Mouse (Mus musculus): Measurements from ENCODE around the gene Zfp28. TPM values are rescaled to one million over a fixed set of nuclear protein-coding genes. Genes with fewer than 3 reads are reported as not detected.
A peak's percentile ranks its signal among the peaks of the same experiment; 100 is the strongest.

Zfp28 gene
- 7.8 and 8.3 TPM in 2 replicates for polyA plus RNA-seq (2015; fragmentation: Nextera tagmentation; extraction: Ambion mirVana)

GRCm38 (mm10) chr7:6383044-6383455 is at the start of gene Zfp28:
Zfp28 (plus strand) TSS chr7:6383295.
- Histone ChIP-seq H3K4me2 (peak within 1 kb of the TSS; percentile 75), H3K4me3 (replicated peaks) (peak within 1 kb of the TSS; percentile 59), H3K4me1 (peaks cover 17% of the 10 kb centered on the region), H3K9me3 (replicated peaks) (no peaks in the 10 kb centered on the region), H3K27me3 (no peaks in the 10 kb centered on the region), H3K27ac (0 out of 2 replicates have a peak within 1 kb of the TSS, but pooled peaks have one; percentile 3), H3K9ac (peak within 1 kb of the TSS; percentile 57), H3K36me3 (peaks cover 3% of the 10 kb centered on the region; the same call in 1 of the 2 replicates)
- ATAC-seq (replicated peaks; ENCODE audit: low FRiP score) = peak; percentile 98
- WGBS = under 1% methylated on average over 28 of the region's 28 CpGs

DNA sequence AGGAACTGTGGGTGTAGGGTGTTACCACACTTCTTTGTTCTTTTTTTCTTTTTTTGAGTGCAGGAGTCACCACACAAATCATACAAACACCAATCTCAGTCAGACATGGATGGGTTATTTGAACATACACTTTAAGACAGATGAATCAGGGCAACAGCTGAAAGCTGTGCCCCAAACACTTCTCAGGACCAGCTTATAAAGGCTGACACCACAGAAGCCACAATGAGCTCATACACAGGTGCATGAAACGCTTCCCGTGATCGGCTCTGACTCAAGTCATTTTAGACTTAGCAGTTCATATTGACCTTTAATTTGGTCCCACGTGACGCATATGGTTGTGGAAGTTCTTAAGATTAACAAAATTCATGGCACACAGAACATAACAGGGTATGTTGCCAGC is 43.2 kb upstream of the Zfp28 start:
- 82% methylated on average over 5 of the region's 5 CpGs for WGBS
- Histone ChIP-seq H3K27me3 (no peaks in the 10 kb centered on the region), H3K9ac (no peak overlapping the region), H3K36me3 (no peaks in the 10 kb centered on the region), H3K9me3 (replicated peaks) (no peaks in the 10 kb centered on the region), H3K4me1 (peaks cover 4% of the 10 kb centered on the region; the same call in 1 of the 2 replicates), H3K27ac (no peak overlapping the region), H3K4me2 (no peak overlapping the region), H3K4me3 (replicated peaks) (no peak overlapping the region)
- ATAC-seq (replicated peaks; ENCODE audit: low FRiP score) = no peak

DNA sequence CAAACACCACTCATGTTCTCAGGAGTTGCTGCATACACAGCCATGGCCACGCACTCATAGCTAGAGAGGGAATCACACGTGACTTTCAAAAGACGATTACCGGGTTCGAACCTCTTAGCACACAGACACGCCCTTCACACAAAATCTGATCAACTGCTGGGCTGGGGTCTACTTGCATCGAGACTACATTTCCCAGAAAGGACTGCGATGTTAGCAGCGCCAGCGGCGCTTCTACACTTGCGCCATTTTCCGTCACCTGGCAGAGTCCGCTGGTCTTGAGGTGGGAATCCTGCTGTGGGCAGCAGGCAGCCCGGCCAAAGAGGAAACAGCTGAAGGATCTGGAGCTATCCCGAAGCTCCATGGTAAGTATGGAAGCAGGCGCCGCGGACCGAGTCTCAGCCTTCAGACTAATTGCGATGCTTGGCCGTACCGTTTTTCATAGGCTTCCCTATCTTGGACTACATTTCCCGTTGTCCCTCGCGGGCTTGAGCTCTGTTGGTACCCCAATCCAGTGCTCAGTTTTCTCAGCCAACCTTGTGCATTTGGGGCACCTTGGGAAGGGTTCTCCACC is 39.5 kb upstream of the Zfp28 start, which contains the start of gene Gm3854:
Gene Gm3854, plus strand, starts transcription at position 259 of the 571 bp plus-strand sequence.
- Histone ChIP-seq H3K9me3 (replicated peaks) (no peaks in the 10 kb centered on the region), H3K4me3 (replicated peaks) (peak within 1 kb of the TSS; percentile 65), H3K27ac (no peak within 1 kb of the TSS), H3K27me3 (no peaks in the 10 kb centered on the region), H3K36me3 (no peaks in the 10 kb centered on the region), H3K9ac (peak within 1 kb of the TSS; percentile 44; the same call in 1 of the 2 replicates), H3K4me2 (peak within 1 kb of the TSS; percentile 49), H3K4me1 (peaks cover 4% of the 10 kb centered on the region; the same call in 1 of the 2 replicates)
- peak; percentile 94 for ATAC-seq (replicated peaks; ENCODE audit: low FRiP score)
- WGBS = under 1% methylated on average over 26 of the region's 26 CpGs

DNA sequence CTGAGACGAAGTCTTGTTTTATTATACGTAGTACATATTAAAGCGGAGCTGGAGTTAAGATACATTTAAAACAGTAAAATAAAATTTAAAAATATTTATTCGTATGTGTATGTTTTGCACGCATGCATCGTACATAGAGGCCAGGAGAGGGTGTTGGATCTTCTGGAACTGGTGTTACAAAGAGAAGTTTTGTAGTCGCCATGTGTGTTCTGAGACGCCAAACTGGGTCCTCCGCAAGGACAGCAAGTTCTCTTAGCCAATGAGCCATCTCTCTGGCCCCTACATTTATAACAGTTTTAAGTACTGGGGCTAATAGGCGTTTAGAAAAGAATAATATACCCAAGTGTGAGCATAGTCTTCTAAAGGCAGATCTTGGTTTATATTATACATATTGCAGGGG is 39.0 kb upstream of the Zfp28 start:
- H3K9me3 ChIP-seq (replicated peaks) = no peaks in the 10 kb centered on the region
- H3K4me1 ChIP-seq = peaks cover 4% of the 10 kb centered on the region; the same call in 1 of the 2 replicates
- H3K4me2 ChIP-seq = peak overlapping the region; percentile 49
- H3K9ac ChIP-seq = 0 out of 2 replicates have a peak overlapping the region, but pooled peaks have one; percentile 44
- H3K27me3 ChIP-seq = no peaks in the 10 kb centered on the region
- H3K4me3 ChIP-seq (replicated peaks) = peak overlapping the region; percentile 65
- WGBS = 35% methylated on average over 10 of the region's 10 CpGs
- ATAC-seq (replicated peaks; ENCODE audit: low FRiP score) = peak; percentile 35
- no peak overlapping the region for H3K27ac ChIP-seq
- H3K36me3 ChIP-seq = no peaks in the 10 kb centered on the region

DNA sequence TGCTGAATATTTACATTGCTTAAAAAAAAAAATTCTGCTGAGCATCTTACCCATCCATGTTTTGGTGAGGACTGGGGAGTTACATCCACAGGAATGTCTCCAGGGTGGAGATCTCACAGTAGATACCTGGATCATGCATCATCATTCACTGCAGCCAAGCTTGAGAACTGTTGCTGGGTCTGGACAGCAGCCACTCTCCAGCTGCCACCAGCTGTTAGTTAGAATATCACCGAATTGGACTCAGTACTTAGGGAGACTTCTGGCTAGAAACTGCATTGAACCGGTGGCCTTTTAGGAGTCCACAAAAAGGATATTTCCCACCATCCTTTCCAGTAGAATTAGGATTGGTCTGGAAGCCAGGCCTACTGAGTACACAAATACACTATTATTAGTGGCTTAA is 25.0 kb upstream of the Zfp28 start:
- Histone ChIP-seq H3K4me3 (replicated peaks) (no peak overlapping the region), H3K4me2 (no peak overlapping the region), H3K36me3 (peaks cover 15% of the 10 kb centered on the region), H3K4me1 (0 out of 2 replicates have a peak, but pooled peaks cover 4% of the 10 kb centered on the region), H3K9ac (no peak overlapping the region), H3K27me3 (no peaks in the 10 kb centered on the region), H3K27ac (no peak overlapping the region), H3K9me3 (replicated peaks) (no peaks in the 10 kb centered on the region)
- ATAC-seq (replicated peaks; ENCODE audit: low FRiP score) = no peak
- 71% methylated on average over 2 of the region's 2 CpGs for WGBS

GRCm38 (mm10) chr7:6358937-6359590 is 24.0 kb upstream of the Zfp28 start:
- no peaks in the 10 kb centered on the region for H3K27me3 ChIP-seq
- peaks cover 10% of the 10 kb centered on the region for H3K4me1 ChIP-seq
- H3K36me3 ChIP-seq = peaks cover 9% of the 10 kb centered on the region
- no peak overlapping the region for H3K27ac ChIP-seq
- no peak for ATAC-seq (replicated peaks; ENCODE audit: low FRiP score)
- H3K4me3 ChIP-seq (replicated peaks) = no peak overlapping the region
- 57% methylated on average over 10 of the region's 10 CpGs for WGBS
- no peak overlapping the region for H3K9ac ChIP-seq
- H3K9me3 ChIP-seq (replicated peaks) = no peaks in the 10 kb centered on the region
- H3K4me2 ChIP-seq = no peak overlapping the region

DNA sequence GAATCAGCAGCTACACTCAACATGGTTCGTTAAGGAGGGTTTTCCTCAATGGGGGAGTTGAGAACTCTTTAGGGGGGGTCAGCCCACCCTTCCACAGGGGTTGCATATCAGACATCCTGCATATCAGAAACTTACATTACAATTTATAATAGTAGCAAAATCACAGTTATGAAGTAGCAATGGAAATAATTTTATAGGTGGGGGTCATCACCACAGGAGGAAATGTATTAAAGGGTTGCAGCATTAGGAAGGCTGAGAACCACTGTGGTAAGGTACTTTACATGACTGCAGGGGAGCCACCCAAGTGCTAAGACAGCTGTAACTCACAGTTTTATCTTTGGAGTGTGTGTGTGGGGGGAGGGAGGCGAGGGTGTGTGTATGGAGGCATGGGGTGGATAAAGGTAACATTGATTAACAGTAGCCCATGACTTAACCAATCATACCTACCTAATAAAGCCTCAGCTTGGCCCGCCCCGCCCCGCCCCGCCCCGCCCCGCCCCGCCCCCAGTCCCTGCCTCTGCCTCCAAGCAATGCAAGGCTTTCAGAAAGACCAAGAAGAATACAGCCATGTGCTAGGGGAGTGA is 22.5 kb upstream of the Zfp28 start:
- Histone ChIP-seq H3K4me2 (no peak overlapping the region), H3K27me3 (no peaks in the 10 kb centered on the region), H3K9me3 (replicated peaks) (no peaks in the 10 kb centered on the region), H3K4me3 (replicated peaks) (no peak overlapping the region), H3K27ac (no peak overlapping the region), H3K4me1 (peaks cover 10% of the 10 kb centered on the region), H3K36me3 (no peaks in the 10 kb centered on the region), H3K9ac (no peak overlapping the region)
- ATAC-seq (replicated peaks; ENCODE audit: low FRiP score) = no peak
- WGBS = 12% methylated on average over 9 of the region's 9 CpGs

DNA sequence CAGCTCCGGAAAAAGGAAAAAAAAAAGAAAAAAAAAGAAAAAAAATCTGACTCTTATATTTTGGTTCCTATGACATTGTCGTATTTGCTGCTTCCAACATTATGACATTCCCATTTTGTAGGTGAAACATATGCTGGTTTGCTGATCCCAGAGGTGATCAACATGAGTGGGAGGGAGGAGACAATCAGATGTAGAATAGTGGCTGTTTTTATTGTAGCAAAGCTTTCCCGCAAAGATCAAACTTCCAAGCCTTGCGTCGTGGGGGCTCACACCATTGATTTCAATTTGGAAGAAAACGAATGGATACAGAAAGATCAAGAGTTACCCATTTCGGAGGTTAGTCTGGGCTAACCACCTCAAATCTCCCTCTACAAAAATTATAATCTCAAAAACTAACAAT is 21.3 kb upstream of the Zfp28 start:
- Histone ChIP-seq H3K4me2 (peak overlapping the region; percentile 74), H3K4me1 (peaks cover 10% of the 10 kb centered on the region), H3K9ac (peak overlapping the region; percentile 49; the same call in 1 of the 2 replicates), H3K27ac (peak overlapping the region; percentile 88), H3K9me3 (replicated peaks) (no peaks in the 10 kb centered on the region), H3K4me3 (replicated peaks) (peak overlapping the region; percentile 59), H3K36me3 (no peaks in the 10 kb centered on the region), H3K27me3 (no peaks in the 10 kb centered on the region)
- no peak for ATAC-seq (replicated peaks; ENCODE audit: low FRiP score)
- 25% methylated on average over 7 of the region's 7 CpGs for whole genome bisulfite sequencing

DNA sequence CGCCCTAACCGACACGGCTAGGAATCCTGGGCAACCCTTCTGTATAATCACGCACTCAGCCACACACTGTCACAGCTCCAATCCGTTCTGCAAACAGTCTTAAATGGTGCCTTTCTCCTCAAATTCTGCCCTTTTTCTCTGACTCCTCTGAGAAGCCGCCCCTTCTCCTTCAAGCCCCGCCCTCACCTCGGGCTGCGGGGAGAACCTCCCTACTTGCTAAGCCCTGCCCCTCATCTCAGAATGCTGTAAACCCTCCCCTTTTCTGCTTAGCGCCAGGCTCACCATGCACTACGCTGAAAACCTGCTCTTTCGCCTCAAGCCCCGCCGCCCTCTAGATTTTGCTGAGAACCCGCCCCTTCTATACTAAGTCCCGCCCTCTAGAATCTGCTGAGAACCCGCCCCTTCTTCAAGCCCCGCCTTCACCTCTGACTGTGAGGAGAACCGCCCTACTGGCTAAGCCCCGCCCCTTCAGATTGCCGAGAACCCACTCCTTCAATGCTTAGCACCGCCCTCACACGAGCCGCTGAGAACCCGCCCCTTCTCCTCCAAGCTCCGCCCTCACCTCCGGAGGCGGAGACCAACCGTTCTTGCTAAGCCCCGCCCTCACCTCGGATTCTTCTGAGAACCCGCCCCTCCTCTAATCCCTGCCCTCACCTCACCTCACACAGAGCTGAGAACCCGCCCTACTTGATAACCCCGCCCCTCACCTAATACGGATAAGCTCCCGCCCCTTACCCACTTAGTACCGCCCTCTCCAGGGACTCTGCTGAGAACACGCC is 20.6 kb upstream of the Zfp28 start:
- WGBS = under 1% methylated on average over 37 of the region's 38 CpGs
- Histone ChIP-seq H3K4me2 (peak overlapping the region; percentile 74), H3K27ac (peak overlapping the region; percentile 91), H3K36me3 (no peaks in the 10 kb centered on the region), H3K4me3 (replicated peaks) (peak overlapping the region; percentile 59), H3K27me3 (no peaks in the 10 kb centered on the region), H3K4me1 (peaks cover 10% of the 10 kb centered on the region), H3K9ac (peak overlapping the region; percentile 49), H3K9me3 (replicated peaks) (no peaks in the 10 kb centered on the region)
- peak; percentile 95 for ATAC-seq (replicated peaks; ENCODE audit: low FRiP score)

GRCm38 (mm10) chr7:6363047-6363488 is 20.0 kb upstream of the Zfp28 start, which contains the start of gene Zfp78:
Zfp78 (plus strand) TSS chr7:6363280.
- Histone ChIP-seq H3K36me3 (no peaks in the 10 kb centered on the region), H3K9me3 (replicated peaks) (no peaks in the 10 kb centered on the region), H3K27ac (peak within 1 kb of the TSS; percentile 91), H3K4me2 (peak within 1 kb of the TSS; percentile 74), H3K9ac (peak within 1 kb of the TSS; percentile 61), H3K27me3 (no peaks in the 10 kb centered on the region), H3K4me1 (peaks cover 10% of the 10 kb centered on the region), H3K4me3 (replicated peaks) (peak within 1 kb of the TSS; percentile 59)
- peak; percentile 86 for ATAC-seq (replicated peaks; ENCODE audit: low FRiP score)
- under 1% methylated on average over 23 of the region's 23 CpGs for WGBS

DNA sequence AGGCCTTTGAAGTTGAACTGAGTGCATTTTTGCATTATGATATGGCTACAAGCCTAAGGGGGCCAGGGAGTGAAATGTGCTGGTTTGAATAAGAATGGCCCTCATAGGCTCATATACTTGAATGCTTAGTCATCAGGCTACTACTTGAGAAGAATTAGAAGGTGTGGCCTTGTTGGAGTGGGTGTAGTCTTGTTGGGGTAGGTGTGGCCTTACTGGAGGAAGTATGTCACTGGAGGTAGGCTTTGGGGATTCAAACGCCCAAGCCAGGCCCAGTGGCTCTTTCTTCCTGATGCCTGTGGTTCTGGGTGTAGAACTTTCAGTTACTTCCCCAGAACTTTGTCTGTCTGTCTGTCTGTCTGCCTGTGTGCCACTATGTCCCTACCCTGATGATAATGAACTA is 18.3 kb upstream of the Zfp28 start:
- H3K9me3 ChIP-seq (replicated peaks) = no peaks in the 10 kb centered on the region
- WGBS = 62% methylated on average over 1 of the region's 1 CpGs
- H3K9ac ChIP-seq = no peak overlapping the region
- H3K27ac ChIP-seq = no peak overlapping the region
- no peaks in the 10 kb centered on the region for H3K36me3 ChIP-seq
- ATAC-seq (replicated peaks; ENCODE audit: low FRiP score) = no peak
- no peak overlapping the region for H3K4me3 ChIP-seq (replicated peaks)
- no peaks in the 10 kb centered on the region for H3K27me3 ChIP-seq
- no peak overlapping the region for H3K4me2 ChIP-seq
- peaks cover 10% of the 10 kb centered on the region for H3K4me1 ChIP-seq
